Mouse (Mus musculus) lung, postnatal 0 days (tissue): ENCODE measurements around the gene Slc44a3. TPM values are rescaled to one million over a fixed set of nuclear protein-coding genes. Genes with fewer than 3 reads are reported as not detected.

Source experiments
- ATAC-seq: fragments of 200-750 bp; cut with Nextera tagmentation; 2 replicates; pipeline ENCODE4 v1.8.0; 2017; ENCODE audit warnings: moderate library complexity
- DNase-seq: peaks from one replicate; pipeline ENCODE4 v3.0.0-alpha.2; 2016; ENCODE audit warnings: low spot score
- H3K27ac ChIP-seq: fragments of 300-500 bp; sonication (generic); 2 replicates; pipeline ENCODE4 v1.5.1; 2014; ENCODE audit warnings: antibody characterized with exemption, mild to moderate bottlenecking, low read length, mixed read lengths
- H3K27me3 ChIP-seq: fragments of 300-500 bp; sonication (generic); replicated peaks from 2 replicates; pipeline ENCODE4 v1.6.1; 2014; ENCODE audit warnings: low read length, mixed read lengths; ENCODE audit not compliant: insufficient read depth
- H3K36me3 ChIP-seq: fragments of 300-500 bp; sonication (generic); 2 replicates; pipeline ENCODE4 v1.6.1; 2014; ENCODE audit warnings: low read length, mixed read lengths; ENCODE audit not compliant: insufficient read depth
- H3K4me1 ChIP-seq: fragments of 300-500 bp; sonication (generic); 2 replicates; pipeline ENCODE4 v1.6.1; 2014; ENCODE audit warnings: antibody characterized with exemption, low read depth, low read length, mixed read lengths; ENCODE audit not compliant: insufficient read depth
- H3K4me2 ChIP-seq: fragments of 300-500 bp; sonication (generic); replicated peaks from 2 replicates; pipeline ENCODE4 v1.6.1; 2014; ENCODE audit warnings: low read depth, mild to moderate bottlenecking, low read length, moderate library complexity, mixed read lengths
- H3K4me3 ChIP-seq: fragments of 300-500 bp; sonication (generic); 2 replicates; pipeline ENCODE4 v1.5.1; 2014; ENCODE audit warnings: low read depth, low read length
- H3K9ac ChIP-seq: fragments of 300-500 bp; sonication (generic); replicated peaks from 2 replicates; pipeline ENCODE4 v1.6.1; 2014; ENCODE audit warnings: low read depth, mild to moderate bottlenecking
- H3K9me3 ChIP-seq: fragments of 300-500 bp; sonication (generic); 2 replicates; pipeline ENCODE4 v1.6.1; 2016; ENCODE audit warnings: low read length, mixed read lengths
- CTCF ChIP-seq: IDR thresholded peaks from 2 replicates; pipeline ENCODE4 v1.5.1; 2016; ENCODE audit warnings: antibody characterized with exemption, mild to moderate bottlenecking
- EP300 ChIP-seq: IDR thresholded peaks from 2 replicates; pipeline ENCODE4 v1.6.1; 2016; ENCODE audit warnings: antibody characterized with exemption, mild to moderate bottlenecking, control low read depth
- WGBS: fragments of 180-500 bp; shearing (Covaris S2); extraction: QIAGEN DNeasy Blood & Tissue Kit; methylation state at CpG from one replicate; pipeline ENCODE4 v1.1.7; 2014; 5-methylcytosine and 5-hydroxymethylcytosine counted together
- polyA plus RNA-seq: library from polyadenylated mRNA; unstranded; fragments of >200 nt; fragmentation: Nextera tagmentation; extraction: Ambion mirVana; gene quantifications from 2 replicates; pipeline ENCODE4 v1.2.1, GENCODE M21; 2015

The Slc44a3 gene
- polyA plus RNA-seq, 1 experiment from 2014 or later, result 45.4 TPM

GRCm38 (mm10) chr3:121576367-121576766 is 44.2 kb upstream of the Slc44a3 start:
- Histone ChIP-seq H3K9ac (no peak overlapping the region), H3K4me1 (no peaks in the 10 kb centered on the region), H3K4me3 (no peak overlapping the region), H3K27ac (0 out of 2 replicates have a peak overlapping the region, but pooled peaks have one; percentile 70), H3K27me3 (no peaks in the 10 kb centered on the region), H3K4me2 (no peak overlapping the region), H3K9me3 (no peaks in the 10 kb centered on the region), H3K36me3 (no peaks in the 10 kb centered on the region)
- WGBS, result 66% methylated on average over 6 of the region's 6 CpGs
- peak; percentile 39 for DNase-seq
- TF ChIP-seq CTCF (no peak), EP300 (no peak)
- ATAC-seq, result no peak

DNA sequence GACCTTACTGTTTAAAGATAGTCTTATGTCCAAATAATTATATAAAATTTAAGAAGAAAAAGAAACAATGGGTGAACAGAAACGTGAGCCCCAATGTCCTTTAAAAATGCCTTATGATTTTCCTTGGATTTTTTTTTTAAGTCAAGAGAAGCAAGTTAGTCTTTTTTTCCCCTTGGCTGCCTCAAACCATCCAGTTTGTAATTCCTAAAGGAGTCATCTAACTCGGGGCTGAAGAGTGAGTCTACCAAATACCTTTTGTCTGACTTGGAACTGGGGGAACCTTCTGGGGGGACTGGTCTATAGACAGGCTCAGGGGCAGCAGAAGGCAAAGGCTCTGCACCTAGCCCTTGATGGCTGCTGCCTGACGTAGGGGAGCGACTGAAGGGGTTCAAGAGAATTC is 42.2 kb upstream of the Slc44a3 start:
- no peaks in the 10 kb centered on the region for H3K36me3 ChIP-seq
- H3K27ac ChIP-seq, result no peak overlapping the region
- no peak overlapping the region for H3K9ac ChIP-seq
- ATAC-seq, result no peak
- H3K9me3 ChIP-seq, result no peaks in the 10 kb centered on the region
- H3K4me3 ChIP-seq, result no peak overlapping the region
- TF ChIP-seq CTCF, result no peak
- no peak for TF ChIP-seq EP300
- 75% methylated on average over 4 of the region's 4 CpGs for WGBS
- DNase-seq, result no peak
- H3K4me1 ChIP-seq, result no peaks in the 10 kb centered on the region
- no peak overlapping the region for H3K4me2 ChIP-seq
- H3K27me3 ChIP-seq, result no peaks in the 10 kb centered on the region

DNA sequence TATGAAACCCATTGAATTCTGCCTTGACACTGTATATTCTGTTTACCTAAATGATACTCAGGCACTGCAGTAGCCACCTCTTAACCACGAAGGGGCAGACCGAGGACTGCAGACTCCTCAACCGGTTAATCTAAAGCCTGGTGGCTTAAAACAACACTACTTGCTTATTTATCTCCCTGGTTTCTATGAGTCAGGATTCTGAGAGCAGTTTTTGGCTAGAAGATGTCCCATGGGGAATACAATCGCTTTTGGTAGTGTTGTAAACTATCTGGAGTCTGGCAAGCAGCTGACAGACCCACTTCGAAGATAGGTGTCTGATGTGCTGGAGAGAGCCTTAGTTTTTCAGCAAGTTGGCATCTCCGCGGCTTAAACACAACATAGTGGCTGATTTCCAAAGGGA is 41.7 kb upstream of the Slc44a3 start:
- WGBS, result 65% methylated on average over 7 of the region's 7 CpGs
- peak; percentile 17; the same call in 1 of the 2 replicates for TF ChIP-seq CTCF
- TF ChIP-seq EP300, result no peak

DNA sequence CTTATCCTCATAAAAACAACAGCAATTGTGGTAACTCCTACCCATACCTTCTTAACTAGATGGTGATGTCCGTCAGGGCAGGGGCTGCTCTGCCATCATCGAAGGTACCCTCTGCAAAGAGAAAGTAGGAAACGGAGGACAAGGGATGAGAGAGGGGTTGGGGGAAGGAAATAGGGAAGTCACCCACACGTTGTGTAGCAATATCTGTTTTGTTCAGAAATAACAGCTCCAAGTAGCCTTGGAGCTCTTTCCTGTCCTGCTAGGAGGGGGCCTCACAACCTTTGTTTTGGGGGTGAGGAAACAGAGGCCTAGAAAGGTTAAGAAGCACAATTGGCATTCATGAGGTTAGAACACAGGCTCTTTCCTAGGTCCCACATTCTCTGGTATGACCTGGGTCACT is 39.3 kb upstream of the Slc44a3 start:
- no peak overlapping the region for H3K4me2 ChIP-seq
- no peaks in the 10 kb centered on the region for H3K4me1 ChIP-seq
- DNase-seq (no peak), ATAC-seq (no peak)
- H3K27me3 ChIP-seq, result no peaks in the 10 kb centered on the region
- 74% methylated on average over 4 of the region's 4 CpGs for WGBS
- H3K9ac ChIP-seq, result no peak overlapping the region
- H3K4me3 ChIP-seq, result no peak overlapping the region
- H3K36me3 ChIP-seq, result no peaks in the 10 kb centered on the region
- H3K27ac ChIP-seq, result no peak overlapping the region
- no peaks in the 10 kb centered on the region for H3K9me3 ChIP-seq
- no peak for TF ChIP-seq CTCF

More for the DNA sequence above, 41.7 kb upstream of the Slc44a3 start:
- no peak for DNase-seq
- H3K36me3 ChIP-seq, result no peaks in the 10 kb centered on the region
- no peak overlapping the region for H3K4me3 ChIP-seq
- no peaks in the 10 kb centered on the region for H3K9me3 ChIP-seq
- no peak overlapping the region for H3K27ac ChIP-seq
- H3K9ac ChIP-seq, result no peak overlapping the region
- H3K4me1 ChIP-seq, result no peaks in the 10 kb centered on the region
- no peak overlapping the region for H3K4me2 ChIP-seq
- no peak for ATAC-seq
- no peaks in the 10 kb centered on the region for H3K27me3 ChIP-seq

DNA sequence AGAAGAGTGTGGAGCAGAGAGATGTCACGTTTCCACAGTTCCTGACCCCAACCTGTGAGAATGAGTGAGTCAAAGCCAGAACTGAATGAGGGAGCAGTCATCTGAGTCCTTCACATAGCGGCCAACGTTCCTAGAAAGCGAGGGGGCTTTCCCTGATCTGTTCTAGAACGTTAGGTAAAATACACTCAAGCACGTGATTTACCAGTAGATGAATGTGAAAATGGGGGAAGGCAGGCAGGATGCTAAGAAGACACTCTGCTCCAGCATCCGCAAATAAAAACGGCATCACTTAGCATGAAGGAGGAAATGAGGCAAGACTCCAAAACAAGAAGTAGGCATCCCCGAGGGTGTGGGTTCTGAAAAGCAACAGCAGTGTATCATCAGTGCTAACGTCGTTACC is 38.4 kb upstream of the Slc44a3 start:
- no peak overlapping the region for H3K4me3 ChIP-seq
- ATAC-seq (no peak), DNase-seq (peak; percentile 32)
- no peaks in the 10 kb centered on the region for H3K9me3 ChIP-seq
- no peak overlapping the region for H3K9ac ChIP-seq
- TF ChIP-seq CTCF, result no peak
- no peak for TF ChIP-seq EP300
- 86% methylated on average over 11 of the region's 11 CpGs for WGBS
- no peaks in the 10 kb centered on the region for H3K27me3 ChIP-seq
- H3K4me2 ChIP-seq, result no peak overlapping the region
- no peak overlapping the region for H3K27ac ChIP-seq
- H3K36me3 ChIP-seq, result no peaks in the 10 kb centered on the region
- H3K4me1 ChIP-seq, result no peaks in the 10 kb centered on the region

GRCm38 (mm10) chr3:121569767-121570166 is 37.6 kb upstream of the Slc44a3 start:
- ATAC-seq, result no peak
- Histone ChIP-seq H3K36me3 (no peaks in the 10 kb centered on the region), H3K9ac (no peak overlapping the region), H3K27me3 (no peaks in the 10 kb centered on the region), H3K27ac (no peak overlapping the region), H3K4me3 (no peak overlapping the region), H3K4me1 (no peaks in the 10 kb centered on the region), H3K9me3 (no peaks in the 10 kb centered on the region), H3K4me2 (no peak overlapping the region)
- TF ChIP-seq EP300 (no peak), CTCF (no peak)
- no peak for DNase-seq
- WGBS, result 88% methylated on average over 5 of the region's 5 CpGs

DNA sequence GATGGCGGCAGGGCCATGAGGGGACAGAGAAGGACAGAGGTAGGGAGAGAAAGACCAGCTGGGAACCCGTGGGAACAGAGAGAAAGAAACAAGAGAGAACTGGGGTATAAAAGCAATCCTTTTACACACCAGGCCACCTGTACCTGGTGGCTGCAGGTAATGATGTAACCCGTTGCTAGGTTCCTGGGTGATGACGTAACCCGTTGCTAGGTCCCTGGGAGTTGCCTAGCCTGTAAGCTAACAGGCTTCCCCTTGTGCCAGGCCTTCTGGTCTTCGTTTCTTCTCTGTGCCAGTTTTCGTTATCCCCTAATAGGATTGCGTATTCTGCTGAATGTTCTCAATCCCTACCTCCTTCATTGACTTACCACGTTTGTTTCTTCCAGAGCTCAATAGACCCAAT is 36.8 kb upstream of the Slc44a3 start:
- no peaks in the 10 kb centered on the region for H3K9me3 ChIP-seq
- H3K27me3 ChIP-seq, result no peaks in the 10 kb centered on the region
- no peak for DNase-seq
- H3K27ac ChIP-seq, result no peak overlapping the region
- WGBS, result 79% methylated on average over 9 of the region's 9 CpGs
- H3K4me2 ChIP-seq, result no peak overlapping the region
- ATAC-seq, result no peak
- H3K36me3 ChIP-seq, result no peaks in the 10 kb centered on the region
- H3K9ac ChIP-seq, result no peak overlapping the region
- TF ChIP-seq CTCF (no peak), EP300 (no peak)
- no peak overlapping the region for H3K4me3 ChIP-seq
- H3K4me1 ChIP-seq, result no peaks in the 10 kb centered on the region
